Mouse (Mus musculus): Measurements from ENCODE around the gene Fubp1. TPM values are rescaled to one million over a fixed set of nuclear protein-coding genes. Genes with fewer than 3 reads are reported as not detected.

Gene Fubp1
- polyA plus RNA-seq, 1 experiment: 142 TPM

- Histone ChIP-seq H3K4me1 (ENCODE audit: control insufficient read depth, insufficient read depth, low read length) (peaks cover 10% of the 10 kb centered on the region; the same call in 1 of the 2 replicates), H3K4me3 (ENCODE audit: insufficient read depth, low read length) (no peak overlapping the region), H3K27ac (ENCODE audit: insufficient read depth, low read length) (peak overlapping the region; percentile 32; the same call in 1 of the 2 replicates)
- TF ChIP-seq POLR2A (IDR thresholded peaks at IDR 0.05; ENCODE audit: low read depth, low read length): no peak
- no peak for TF ChIP-seq CTCF (IDR thresholded peaks at IDR 0.05; ENCODE audit: borderline replicate concordance, insufficient read depth, low read length)
These were observed 39.0 kb upstream of the Fubp1 start for GRCm38 (mm10) chr3:152171236-152171635.

- H3K27ac ChIP-seq (ENCODE audit: insufficient read depth, low read length): no peak overlapping the region
- H3K4me3 ChIP-seq (ENCODE audit: insufficient read depth, low read length): no peak overlapping the region
- peak; percentile 37; the same call in 1 of the 2 replicates for TF ChIP-seq CTCF (IDR thresholded peaks at IDR 0.05; ENCODE audit: borderline replicate concordance, insufficient read depth, low read length)
- TF ChIP-seq POLR2A (IDR thresholded peaks at IDR 0.05; ENCODE audit: low read depth, low read length): no peak
- H3K4me1 ChIP-seq (ENCODE audit: control insufficient read depth, insufficient read depth, low read length): peaks cover 10% of the 10 kb centered on the region; the same call in 1 of the 2 replicates
These were observed 38.4 kb upstream of the Fubp1 start for GRCm38 (mm10) chr3:152171862-152172261.

GRCm38 (mm10) chr3:152172322-152172935 is 37.8 kb upstream of the Fubp1 start:
- TF ChIP-seq POLR2A (IDR thresholded peaks at IDR 0.05; ENCODE audit: low read depth, low read length) (no peak), CTCF (IDR thresholded peaks at IDR 0.05; ENCODE audit: borderline replicate concordance, insufficient read depth, low read length) (no peak)
- Histone ChIP-seq H3K4me1 (ENCODE audit: control insufficient read depth, insufficient read depth, low read length) (peaks cover 10% of the 10 kb centered on the region; the same call in 1 of the 2 replicates), H3K4me3 (ENCODE audit: insufficient read depth, low read length) (no peak overlapping the region), H3K27ac (ENCODE audit: insufficient read depth, low read length) (no peak overlapping the region)

DNA sequence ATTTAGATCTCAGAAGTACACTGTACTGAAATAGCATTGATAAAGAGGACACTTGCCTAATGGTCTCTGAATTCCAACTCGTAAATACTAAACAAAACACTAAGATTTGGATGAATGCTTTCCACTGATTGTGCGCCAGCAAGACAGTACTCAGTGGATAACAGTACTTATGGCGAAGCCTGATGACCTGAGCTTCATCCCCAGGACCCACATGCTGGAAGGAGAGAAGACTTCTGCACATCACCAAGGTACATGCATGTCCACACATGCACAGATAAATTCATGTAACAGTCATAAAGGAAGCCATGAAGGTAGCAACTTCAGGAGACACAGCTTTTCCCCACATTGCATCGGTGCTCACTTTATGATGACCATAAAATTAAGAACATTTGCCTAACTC is 31.4 kb upstream of the Fubp1 start:
- Histone ChIP-seq H3K4me1 (ENCODE audit: control insufficient read depth, insufficient read depth, low read length) (no peaks in the 10 kb centered on the region; the same call in 1 of the 2 replicates), H3K27ac (ENCODE audit: insufficient read depth, low read length) (no peak overlapping the region), H3K4me3 (ENCODE audit: insufficient read depth, low read length) (no peak overlapping the region)
- TF ChIP-seq CTCF (IDR thresholded peaks at IDR 0.05; ENCODE audit: borderline replicate concordance, insufficient read depth, low read length): no peak
- no peak for TF ChIP-seq POLR2A (IDR thresholded peaks at IDR 0.05; ENCODE audit: low read depth, low read length)

GRCm38 (mm10) chr3:152179285-152179684 is 30.9 kb upstream of the Fubp1 start:
- TF ChIP-seq CTCF (IDR thresholded peaks at IDR 0.05; ENCODE audit: borderline replicate concordance, insufficient read depth, low read length) (no peak), POLR2A (IDR thresholded peaks at IDR 0.05; ENCODE audit: low read depth, low read length) (no peak)
- no peak overlapping the region for H3K27ac ChIP-seq (ENCODE audit: insufficient read depth, low read length)
- H3K4me3 ChIP-seq (ENCODE audit: insufficient read depth, low read length): no peak overlapping the region
- no peaks in the 10 kb centered on the region; the same call in 1 of the 2 replicates for H3K4me1 ChIP-seq (ENCODE audit: control insufficient read depth, insufficient read depth, low read length)

GRCm38 (mm10) chr3:152180624-152181023 is 29.6 kb upstream of the Fubp1 start:
- H3K4me1 ChIP-seq (ENCODE audit: control insufficient read depth, insufficient read depth, low read length): no peaks in the 10 kb centered on the region; the same call in 1 of the 2 replicates
- TF ChIP-seq CTCF (IDR thresholded peaks at IDR 0.05; ENCODE audit: borderline replicate concordance, insufficient read depth, low read length) (no peak), POLR2A (IDR thresholded peaks at IDR 0.05; ENCODE audit: low read depth, low read length) (no peak)
- no peak overlapping the region for H3K4me3 ChIP-seq (ENCODE audit: insufficient read depth, low read length)
- no peak overlapping the region for H3K27ac ChIP-seq (ENCODE audit: insufficient read depth, low read length)

GRCm38 (mm10) chr3:152183522-152183921 is 26.7 kb upstream of the Fubp1 start:
- no peaks in the 10 kb centered on the region; the same call in 1 of the 2 replicates for H3K4me1 ChIP-seq (ENCODE audit: control insufficient read depth, insufficient read depth, low read length)
- no peak for TF ChIP-seq POLR2A (IDR thresholded peaks at IDR 0.05; ENCODE audit: low read depth, low read length)
- TF ChIP-seq CTCF (IDR thresholded peaks at IDR 0.05; ENCODE audit: borderline replicate concordance, insufficient read depth, low read length): no peak
- no peak overlapping the region for H3K27ac ChIP-seq (ENCODE audit: insufficient read depth, low read length)
- no peak overlapping the region for H3K4me3 ChIP-seq (ENCODE audit: insufficient read depth, low read length)

DNA sequence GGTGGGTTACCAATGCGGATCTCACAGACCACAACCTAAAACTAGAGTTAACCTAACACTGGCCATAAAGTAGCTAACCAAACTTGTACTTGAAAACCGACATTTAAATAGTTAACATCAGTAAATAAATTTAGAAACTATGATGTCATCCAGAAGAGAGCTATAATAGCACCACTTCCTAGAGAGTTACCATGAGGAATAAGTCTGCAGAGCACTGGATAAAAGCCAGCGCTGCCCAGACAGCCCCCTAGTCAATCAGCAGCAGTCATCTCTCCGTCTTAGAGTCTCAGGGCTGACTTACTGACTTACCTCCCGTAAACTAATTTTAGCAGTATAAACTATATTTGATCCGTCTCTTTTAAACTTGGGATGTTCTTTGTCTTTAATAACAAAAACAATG is 24.1 kb upstream of the Fubp1 start:
- TF ChIP-seq POLR2A (IDR thresholded peaks at IDR 0.05; ENCODE audit: low read depth, low read length): no peak
- no peak for TF ChIP-seq CTCF (IDR thresholded peaks at IDR 0.05; ENCODE audit: borderline replicate concordance, insufficient read depth, low read length)
- Histone ChIP-seq H3K4me1 (ENCODE audit: control insufficient read depth, insufficient read depth, low read length) (peaks cover 2% of the 10 kb centered on the region), H3K4me3 (ENCODE audit: insufficient read depth, low read length) (no peak overlapping the region), H3K27ac (ENCODE audit: insufficient read depth, low read length) (no peak overlapping the region)

- Histone ChIP-seq H3K27ac (ENCODE audit: insufficient read depth, low read length) (peak overlapping the region; percentile 100), H3K4me3 (ENCODE audit: insufficient read depth, low read length) (peak overlapping the region; percentile 52), H3K4me1 (ENCODE audit: control insufficient read depth, insufficient read depth, low read length) (peaks cover 2% of the 10 kb centered on the region; the same call in 1 of the 2 replicates)
- TF ChIP-seq CTCF (IDR thresholded peaks at IDR 0.05; ENCODE audit: borderline replicate concordance, insufficient read depth, low read length): no peak
- peak; percentile 30 for TF ChIP-seq POLR2A (IDR thresholded peaks at IDR 0.05; ENCODE audit: low read depth, low read length)
These were observed 20.9 kb upstream of the Fubp1 start for GRCm38 (mm10) chr3:152189306-152189705.

GRCm38 (mm10) chr3:152190679-152191477 is 19.3 kb upstream of the Fubp1 start:
- Histone ChIP-seq H3K4me1 (ENCODE audit: control insufficient read depth, insufficient read depth, low read length) (peaks cover 2% of the 10 kb centered on the region; the same call in 1 of the 2 replicates), H3K4me3 (ENCODE audit: insufficient read depth, low read length) (peak overlapping the region; percentile 79), H3K27ac (ENCODE audit: insufficient read depth, low read length) (peak overlapping the region; percentile 77)
- no peak for TF ChIP-seq CTCF (IDR thresholded peaks at IDR 0.05; ENCODE audit: borderline replicate concordance, insufficient read depth, low read length)
- TF ChIP-seq POLR2A (IDR thresholded peaks at IDR 0.05; ENCODE audit: low read depth, low read length): no peak
